Mouse (Mus musculus): ENCODE data around the gene Banp.

Gene Banp

GRCm38 (mm10) chr8:121950749-121951655 lies 1.5 kb downstream of the Banp start:
- peak in 1 of 2 experiments; percentile 47 for DNase-seq (ENCODE audit: low spot score in 2 of 2)

- no peak for DNase-seq (ENCODE audit: low spot score in 2 of 2)
These were observed 2.1 kb downstream of the Banp start for GRCm38 (mm10) chr8:121951656-121952009.

- DNase-seq (ENCODE audit: low spot score in 2 of 2): no peak
These were observed 2.6 kb downstream of the Banp start for GRCm38 (mm10) chr8:121952122-121952521.

GRCm38 (mm10) chr8:121952800-121953199 lies 3.2 kb downstream of the Banp start:
- no peak for DNase-seq (ENCODE audit: low spot score in 2 of 2)

- DNase-seq (ENCODE audit: low spot score in 2 of 2): no peak
These were observed 4.4 kb downstream of the Banp start for GRCm38 (mm10) chr8:121953821-121954545.

DNA sequence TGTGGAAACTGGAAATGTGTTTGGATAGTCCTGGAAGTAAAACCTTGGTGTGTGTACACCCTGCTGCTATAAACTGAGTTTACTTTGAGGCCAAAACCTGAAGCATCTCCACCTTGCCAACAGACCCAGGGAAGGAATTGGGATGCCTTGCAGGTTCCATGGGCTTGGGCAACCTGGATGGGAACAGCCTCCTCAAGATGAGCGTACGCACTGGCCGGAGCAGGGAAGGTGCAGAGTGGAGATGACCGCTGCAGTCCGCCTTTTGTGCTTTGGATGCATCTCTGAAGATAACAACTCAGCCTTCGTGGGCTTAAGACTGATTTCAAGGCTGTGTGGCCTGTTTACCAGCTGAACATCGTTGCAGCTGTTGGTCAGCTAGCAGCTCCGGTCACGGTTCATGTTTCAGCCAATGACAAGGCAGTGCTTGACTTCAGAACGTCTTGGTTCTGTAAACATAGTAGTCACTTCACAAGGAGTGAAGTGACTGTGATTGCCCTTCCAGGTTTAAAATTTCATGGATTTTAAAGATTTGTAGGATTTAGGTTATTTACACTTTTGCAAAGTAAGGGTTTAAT lies 5.5 kb downstream of the Banp start:
- no peak for DNase-seq (ENCODE audit: low spot score in 2 of 2)

- no peak for DNase-seq (ENCODE audit: low spot score in 2 of 2)
These were observed 6.4 kb downstream of the Banp start for GRCm38 (mm10) chr8:121955825-121956500.

DNA sequence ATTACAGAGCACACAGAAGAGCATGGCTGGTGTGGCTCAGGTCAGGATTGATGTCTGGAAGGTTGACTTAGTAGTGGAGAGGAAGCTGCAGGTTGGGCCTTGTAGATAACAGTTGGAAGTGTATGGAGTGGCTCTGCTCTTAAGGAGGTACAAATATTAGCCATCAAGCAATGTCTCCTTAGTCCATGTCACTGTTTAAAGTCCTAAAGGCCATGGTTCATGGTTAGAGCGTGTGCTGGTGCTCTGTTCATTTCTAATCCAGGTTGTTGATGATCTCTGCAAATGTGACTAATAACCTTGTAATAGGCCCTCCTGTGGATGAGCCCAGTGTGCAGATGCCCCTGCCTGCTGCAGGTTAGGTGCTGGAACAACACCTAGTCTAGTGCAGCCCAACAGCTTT lies 8.8 kb downstream of the Banp start:
- no peak for DNase-seq (ENCODE audit: low spot score in 2 of 2)

- DNase-seq (ENCODE audit: low spot score in 2 of 2): no peak
These were observed 13.3 kb downstream of the Banp start for GRCm38 (mm10) chr8:121962892-121963291.

DNA sequence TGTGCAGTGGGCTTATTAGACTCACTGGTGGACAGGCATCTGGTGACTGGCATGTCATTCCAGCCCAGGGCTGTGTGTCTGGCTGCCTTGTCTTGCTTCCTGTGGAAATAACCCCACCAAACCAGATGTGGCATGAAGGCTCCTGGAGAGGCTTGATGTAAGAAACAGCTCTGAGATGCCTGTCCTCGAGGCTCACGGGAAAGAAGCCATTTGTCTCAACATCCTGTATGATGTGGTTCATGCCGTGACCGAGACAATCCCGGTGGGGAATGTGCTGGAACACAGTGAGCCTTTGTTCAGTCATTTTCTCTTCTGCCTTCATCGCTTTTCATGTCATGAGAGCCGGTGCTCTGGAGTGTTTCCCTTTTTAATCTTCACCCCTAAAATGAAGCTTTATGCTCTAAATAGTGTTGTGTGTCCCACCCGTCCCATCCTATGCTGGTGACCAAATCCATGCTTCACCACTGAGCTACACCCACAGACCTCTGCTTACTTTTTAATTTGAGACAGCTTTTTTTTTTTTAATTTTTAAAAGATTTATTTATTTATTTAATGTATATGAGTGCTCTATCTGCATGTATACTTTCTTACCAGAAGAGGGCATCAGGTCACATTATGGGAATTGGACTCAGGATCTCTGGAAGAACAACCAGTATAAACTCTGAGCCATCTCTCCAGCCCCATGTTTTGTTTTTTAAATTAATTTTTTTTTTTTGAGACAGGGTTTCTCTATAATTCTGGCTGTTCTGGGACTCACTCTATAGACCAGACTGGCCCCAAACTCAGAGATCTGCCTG lies 15.4 kb downstream of the Banp start:
- DNase-seq (ENCODE audit: low spot score in 2 of 2): no peak

DNA sequence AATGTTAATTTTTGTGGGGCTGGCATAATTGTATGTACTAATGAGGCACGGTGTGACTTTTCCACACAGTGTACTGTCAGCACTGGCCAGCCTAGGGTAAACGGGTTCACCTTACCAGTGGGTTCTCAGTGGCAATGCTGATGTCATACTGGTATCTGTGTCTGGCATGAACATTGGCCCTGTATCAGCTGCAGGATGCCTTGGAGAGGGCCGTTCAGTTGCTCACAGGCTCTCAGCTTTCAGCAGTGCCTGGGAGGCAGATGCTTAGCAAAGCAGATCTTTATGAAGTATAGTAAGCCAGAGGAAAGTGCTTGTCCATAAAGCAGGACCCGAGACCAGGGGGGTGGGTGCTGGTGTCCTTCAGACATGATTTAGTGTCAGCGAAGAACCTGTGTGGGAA lies 16.6 kb downstream of the Banp start:
- no peak for DNase-seq (ENCODE audit: low spot score in 2 of 2)

DNA sequence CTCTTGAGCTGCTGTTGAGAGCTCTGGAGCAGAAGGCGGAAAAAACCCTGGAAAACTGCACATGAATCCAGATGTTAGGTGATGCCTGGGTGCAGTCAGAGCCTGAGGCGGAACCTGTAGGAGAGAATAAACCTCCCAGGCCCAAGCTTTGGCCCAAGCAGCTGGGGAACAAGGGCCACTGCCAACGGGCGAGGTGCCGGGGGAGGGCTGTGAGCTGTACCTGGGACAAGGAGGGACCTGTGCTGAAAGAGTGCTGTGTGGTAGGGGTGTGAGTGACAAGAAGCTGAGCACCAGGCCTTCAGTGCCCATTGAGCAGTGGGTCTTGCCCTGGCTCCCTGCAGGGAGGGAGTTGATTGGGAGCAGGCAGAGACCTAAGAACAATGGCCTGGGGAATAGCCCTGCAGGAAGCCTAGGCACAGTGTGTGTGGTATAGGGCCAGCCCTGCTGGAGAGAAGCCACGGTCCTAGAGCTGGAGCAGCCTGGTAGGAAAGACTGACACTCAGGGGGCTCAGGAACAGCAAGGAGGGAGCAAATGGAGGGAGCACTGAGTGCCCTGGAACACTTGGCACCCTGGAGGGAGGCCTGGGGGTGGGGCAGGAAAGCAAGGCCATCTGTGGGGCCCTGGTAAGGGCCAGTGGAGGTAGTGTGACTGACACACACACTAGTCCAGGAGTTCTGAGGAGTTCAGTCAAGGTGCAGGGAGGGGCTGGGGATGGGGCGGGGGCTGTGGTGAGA lies 17.3 kb downstream of the Banp start:
- DNase-seq (ENCODE audit: low spot score in 2 of 2): no peak

- no peak for DNase-seq (ENCODE audit: low spot score in 2 of 2)
These were observed 18.4 kb downstream of the Banp start for GRCm38 (mm10) chr8:121967977-121968376.

- no peak for DNase-seq (ENCODE audit: low spot score in 2 of 2)
These were observed 19.0 kb downstream of the Banp start for GRCm38 (mm10) chr8:121968542-121968941.

GRCm38 (mm10) chr8:121970225-121970624 lies 20.7 kb downstream of the Banp start:
- no peak for DNase-seq (ENCODE audit: low spot score in 2 of 2)

DNA sequence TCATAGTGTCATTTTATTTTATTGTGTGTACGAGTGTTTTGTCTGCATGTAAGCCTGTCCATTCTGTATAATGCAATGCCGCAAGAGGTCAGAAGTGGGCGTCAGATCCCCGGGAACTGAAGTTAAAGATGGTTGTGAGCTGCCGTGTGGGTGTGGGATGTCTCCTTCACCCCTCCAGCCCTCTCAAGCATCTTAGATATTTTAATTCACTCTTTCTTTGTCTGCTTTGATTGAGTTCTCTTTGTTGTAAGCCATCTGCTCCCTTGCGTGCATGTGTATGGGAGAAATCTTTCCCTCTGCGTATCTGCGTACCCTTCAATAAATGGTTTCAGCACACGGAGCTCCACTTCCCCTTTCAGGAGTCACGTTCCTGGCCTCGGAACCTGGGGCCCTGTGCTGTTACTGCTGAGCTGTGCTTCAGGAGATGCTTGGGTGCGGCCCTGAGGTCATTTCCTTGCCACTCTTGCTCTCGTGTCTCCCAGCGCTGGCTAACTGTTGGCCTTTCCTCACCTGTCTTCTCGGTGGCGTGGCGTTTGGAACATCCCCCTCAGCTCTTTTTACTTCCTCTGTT lies 22.0 kb downstream of the Banp start:
- no peak for DNase-seq (ENCODE audit: low spot score in 2 of 2)

DNA sequence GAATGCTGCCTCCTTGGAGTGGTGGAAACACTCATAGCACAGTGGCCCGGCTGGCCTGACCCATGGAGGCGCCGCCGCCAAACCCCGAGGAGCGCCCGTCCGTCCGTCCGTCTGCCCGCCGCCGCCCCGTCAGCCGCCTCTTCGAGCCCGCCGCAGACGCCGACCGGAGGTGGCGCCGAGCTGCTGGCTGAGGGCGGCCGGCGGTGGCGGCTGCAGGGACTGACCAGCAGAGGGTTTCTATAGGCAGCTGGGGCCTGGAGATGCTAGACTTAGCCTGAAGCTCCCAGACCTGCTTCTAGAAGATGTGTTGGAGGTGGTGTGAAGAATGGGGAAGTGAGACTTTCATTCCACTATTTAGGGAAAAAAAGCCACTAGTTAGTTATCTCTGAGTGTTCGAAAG lies 24.4 kb downstream of the Banp start:
- DNase-seq (ENCODE audit: low spot score in 2 of 2): no peak

GRCm38 (mm10) chr8:121977819-121978590 lies 28.5 kb downstream of the Banp start:
- DNase-seq (ENCODE audit: low spot score in 2 of 2): peak in 1 of 2 experiments; percentile 42

DNA sequence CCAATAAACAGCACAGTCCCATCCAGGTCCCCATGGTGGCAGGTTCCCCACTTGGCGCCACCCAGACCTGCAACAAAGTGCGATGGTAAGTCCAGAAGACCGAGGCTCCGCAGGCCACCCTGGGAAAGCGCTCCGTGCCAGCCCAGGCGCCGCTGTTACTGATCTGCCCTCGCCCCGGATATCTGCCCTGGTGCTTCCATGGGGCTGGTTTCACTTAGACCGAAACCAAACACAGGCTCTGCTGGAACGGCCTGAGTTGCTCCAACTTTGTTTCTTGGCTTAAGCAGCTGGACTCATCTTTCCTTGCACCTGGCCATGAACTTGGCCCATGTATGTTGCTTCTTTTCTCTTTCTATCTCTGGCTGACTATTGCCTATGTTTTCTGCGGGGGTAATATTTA lies 29.1 kb downstream of the Banp start:
- DNase-seq (ENCODE audit: low spot score in 2 of 2): no peak

Measured in frontal cortex, postnatal 36 days (tissue).